Mouse (Mus musculus) neural tube, embryonic 13.5 days (tissue): ENCODE data around the gene Adcy9. TPM values are rescaled to one million over a fixed set of nuclear protein-coding genes. Genes with fewer than 3 reads are reported as not detected.
A peak's percentile ranks its signal among the peaks of the same experiment; 100 is the strongest.

Experiments
- ATAC-seq: fragments of 200-750 bp; cut with Nextera tagmentation; 2 replicates; pipeline ENCODE4 v1.8.0; 2017; ENCODE audit warnings: low read depth, mild to moderate bottlenecking, moderate TSS enrichment, moderate library complexity
- H3K27ac ChIP-seq: fragments of 300-500 bp; sonication (generic); replicated peaks from 2 replicates; pipeline ENCODE4 v1.5.1; 2015; ENCODE audit warnings: moderate library complexity, mild to moderate bottlenecking, inconsistent platforms
- H3K27me3 ChIP-seq: fragments of 300-500 bp; sonication (generic); 2 replicates; pipeline ENCODE4 v1.6.1; 2015; ENCODE audit warnings: mild to moderate bottlenecking, inconsistent platforms
- H3K36me3 ChIP-seq: fragments of 300-500 bp; sonication (generic); 2 replicates; pipeline ENCODE4 v1.6.1; 2015; ENCODE audit warnings: mild to moderate bottlenecking, inconsistent platforms
- H3K4me1 ChIP-seq: fragments of 300-500 bp; sonication (generic); replicated peaks from 2 replicates; pipeline ENCODE4 v1.6.1; 2015; ENCODE audit warnings: inconsistent platforms
- H3K4me2 ChIP-seq: fragments of 300-500 bp; sonication (generic); 2 replicates; pipeline ENCODE4 v1.6.1; 2015; ENCODE audit warnings: inconsistent platforms, mild to moderate bottlenecking, moderate library complexity
- H3K4me3 ChIP-seq: fragments of 300-500 bp; sonication (generic); 2 replicates; pipeline ENCODE4 v1.5.1; 2015; ENCODE audit warnings: mild to moderate bottlenecking, inconsistent platforms
- H3K9ac ChIP-seq: fragments of 300-500 bp; sonication (generic); 2 replicates; pipeline ENCODE4 v1.6.1; 2015; ENCODE audit warnings: moderate library complexity, mild to moderate bottlenecking, inconsistent platforms
- H3K9me3 ChIP-seq: fragments of 300-500 bp; sonication (generic); 2 replicates; pipeline ENCODE4 v1.6.1; 2016; ENCODE audit warnings: inconsistent platforms
- WGBS: fragments of 180-500 bp; shearing (Covaris S2); methylation state at CpG from one replicate; pipeline ENCODE4 v1.1.7; 2015; 5-methylcytosine and 5-hydroxymethylcytosine counted together
- polyA plus RNA-seq: library from polyadenylated mRNA; unstranded; fragments of >200 nt; fragmentation: Nextera tagmentation; extraction: Ambion mirVana; gene quantifications from 2 replicates; pipeline ENCODE4 v1.2.1, GENCODE M21; 2015

The Adcy9 gene
- 2.8 and 2.9 TPM in 2 replicates for polyA plus RNA-seq

- peaks cover 17% of the 10 kb centered on the region for H3K27me3 ChIP-seq
- peak within 1 kb of the TSS; percentile 85 for H3K4me2 ChIP-seq
- peak within 1 kb of the TSS; percentile 76 for H3K4me3 ChIP-seq
- peak within 1 kb of the TSS; percentile 88 for H3K27ac ChIP-seq
- H3K9ac ChIP-seq, result peak within 1 kb of the TSS; percentile 84
- H3K4me1 ChIP-seq, result peaks cover 46% of the 10 kb centered on the region
- no peaks in the 10 kb centered on the region for H3K36me3 ChIP-seq
- H3K9me3 ChIP-seq, result no peaks in the 10 kb centered on the region
- WGBS, result under 1% methylated on average over 41 of the region's 64 CpGs
- peak; percentile 88 for ATAC-seq
Observed at GRCm38 (mm10) chr16:4420298-4421054, at the start of gene Adcy9. TSS of gene Adcy9 (minus strand) at chr16:4420498.

GRCm38 (mm10) chr16:4469599-4470352, 49.5 kb upstream of the Adcy9 start:
- Histone ChIP-seq H3K9ac (no peak overlapping the region), H3K9me3 (no peaks in the 10 kb centered on the region), H3K4me3 (no peak overlapping the region), H3K27me3 (no peaks in the 10 kb centered on the region), H3K4me2 (no peak overlapping the region), H3K4me1 (peaks cover 6% of the 10 kb centered on the region), H3K27ac (no peak overlapping the region), H3K36me3 (no peaks in the 10 kb centered on the region)
- no peak for ATAC-seq
- WGBS, result 75% methylated on average over 10 of the region's 10 CpGs

DNA sequence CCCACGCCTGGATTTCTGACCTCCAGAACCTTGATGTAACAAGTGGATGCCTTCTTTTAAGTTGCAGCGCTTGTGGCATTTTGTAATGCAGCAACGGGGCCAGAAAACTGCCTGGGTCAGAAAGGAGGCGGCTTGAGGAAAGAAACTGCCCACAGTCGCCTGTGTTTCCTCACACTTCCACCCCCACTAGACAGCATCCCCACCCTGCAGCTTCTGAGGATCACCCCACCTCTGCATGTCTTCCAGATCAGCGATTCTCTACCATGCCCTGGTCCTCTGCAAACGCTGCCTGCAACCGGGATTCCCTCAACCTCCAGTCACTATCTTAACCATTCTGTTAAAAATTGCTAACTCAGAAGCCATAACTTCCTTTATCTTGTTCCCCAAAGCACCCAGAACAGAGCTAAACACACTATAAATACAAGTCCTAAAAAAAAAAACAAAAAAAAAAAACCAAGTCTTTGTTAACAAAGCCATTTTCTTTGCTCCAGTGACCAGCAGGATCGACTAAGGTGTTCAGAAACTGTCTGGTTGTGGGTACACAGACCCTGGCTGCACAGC, 44.3 kb upstream of the Adcy9 start:
- Histone ChIP-seq H3K27me3 (no peaks in the 10 kb centered on the region), H3K36me3 (no peaks in the 10 kb centered on the region), H3K4me3 (no peak overlapping the region), H3K27ac (no peak overlapping the region), H3K9me3 (no peaks in the 10 kb centered on the region), H3K9ac (no peak overlapping the region), H3K4me1 (no peaks in the 10 kb centered on the region), H3K4me2 (no peak overlapping the region)
- ATAC-seq, result no peak
- 81% methylated on average over 9 of the region's 9 CpGs for WGBS

DNA sequence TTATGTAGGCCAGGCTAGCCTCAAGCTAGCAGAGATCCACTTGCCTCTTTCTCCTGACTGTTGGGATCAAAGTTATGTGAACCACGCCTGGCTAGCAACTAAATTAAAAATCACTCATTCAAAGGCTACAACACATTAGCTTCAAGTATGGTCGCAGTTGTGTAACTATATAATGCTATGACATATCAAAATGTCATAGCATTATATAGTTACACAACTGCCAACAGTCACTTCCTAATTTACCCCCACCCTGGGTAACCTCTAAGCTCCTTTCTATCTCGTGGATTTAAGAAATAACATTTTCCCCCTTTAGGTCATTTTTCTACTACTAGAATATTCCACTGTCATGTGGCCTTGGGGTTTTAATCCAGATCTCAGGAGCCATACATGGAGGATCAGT, 37.6 kb upstream of the Adcy9 start:
- Histone ChIP-seq H3K9me3 (no peaks in the 10 kb centered on the region), H3K4me3 (no peak overlapping the region), H3K36me3 (no peaks in the 10 kb centered on the region), H3K4me1 (no peaks in the 10 kb centered on the region), H3K27me3 (no peaks in the 10 kb centered on the region), H3K4me2 (no peak overlapping the region), H3K27ac (no peak overlapping the region), H3K9ac (no peak overlapping the region)
- ATAC-seq, result no peak
- 87% methylated on average over 3 of the region's 3 CpGs for WGBS

GRCm38 (mm10) chr16:4456391-4456790, 36.1 kb upstream of the Adcy9 start:
- Histone ChIP-seq H3K4me2 (no peak overlapping the region), H3K9me3 (no peaks in the 10 kb centered on the region), H3K36me3 (no peaks in the 10 kb centered on the region), H3K9ac (no peak overlapping the region), H3K27ac (no peak overlapping the region), H3K4me3 (no peak overlapping the region), H3K27me3 (no peaks in the 10 kb centered on the region), H3K4me1 (no peaks in the 10 kb centered on the region)
- ATAC-seq, result no peak
- WGBS, result 84% methylated on average over 5 of the region's 5 CpGs

- Histone ChIP-seq H3K9ac (no peak overlapping the region), H3K9me3 (no peaks in the 10 kb centered on the region), H3K4me2 (no peak overlapping the region), H3K36me3 (no peaks in the 10 kb centered on the region), H3K4me3 (no peak overlapping the region), H3K27me3 (no peaks in the 10 kb centered on the region), H3K4me1 (no peaks in the 10 kb centered on the region), H3K27ac (no peak overlapping the region)
- no peak for ATAC-seq
- whole genome bisulfite sequencing, result 84% methylated on average over 4 of the region's 4 CpGs
Observed at GRCm38 (mm10) chr16:4455693-4456092, 35.4 kb upstream of the Adcy9 start.

DNA sequence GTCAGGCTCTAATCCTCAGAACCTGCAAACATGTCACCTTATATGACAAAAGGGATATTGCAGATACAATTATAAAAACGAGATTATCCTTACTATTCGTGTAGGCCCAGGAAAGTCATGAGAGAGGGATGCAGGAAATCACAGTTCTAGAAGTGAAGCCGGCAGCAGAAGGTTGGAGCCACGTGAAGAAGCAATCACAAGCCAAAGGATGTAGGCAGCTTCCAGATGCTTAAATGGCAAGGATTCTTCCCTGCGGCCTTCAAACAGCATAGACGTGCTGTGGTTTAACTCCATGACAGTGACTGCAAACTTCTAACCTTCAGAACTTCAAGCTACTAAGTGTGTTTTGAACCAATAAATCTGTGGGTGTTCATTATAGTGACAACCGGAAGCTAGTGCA, 34.3 kb upstream of the Adcy9 start:
- Histone ChIP-seq H3K9me3 (no peaks in the 10 kb centered on the region), H3K9ac (no peak overlapping the region), H3K4me2 (no peak overlapping the region), H3K4me1 (no peaks in the 10 kb centered on the region), H3K27ac (no peak overlapping the region), H3K36me3 (no peaks in the 10 kb centered on the region), H3K4me3 (no peak overlapping the region), H3K27me3 (no peaks in the 10 kb centered on the region)
- ATAC-seq, result no peak
- WGBS, result 88% methylated on average over 7 of the region's 7 CpGs

DNA sequence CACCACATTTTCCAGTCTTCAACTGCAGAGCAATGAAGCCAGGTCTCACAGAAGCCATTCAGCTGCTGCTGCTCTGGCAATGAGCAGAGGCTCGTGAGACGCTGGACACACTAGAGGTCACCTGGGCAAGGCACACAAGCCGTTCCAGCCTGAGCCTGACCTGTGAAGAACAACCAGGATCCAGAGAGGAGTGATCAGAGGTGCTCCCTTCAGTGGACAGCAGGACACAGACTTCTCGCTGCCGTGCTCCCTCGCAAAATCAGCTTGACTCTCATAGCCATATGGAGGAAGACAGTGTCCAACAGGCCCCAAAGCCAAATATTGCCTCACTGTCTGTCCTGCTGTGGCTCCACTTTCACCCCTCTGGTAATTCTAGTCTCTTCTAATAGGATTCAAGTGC, 29.1 kb upstream of the Adcy9 start:
- H3K27ac ChIP-seq, result no peak overlapping the region
- no peaks in the 10 kb centered on the region for H3K9me3 ChIP-seq
- no peak overlapping the region for H3K4me3 ChIP-seq
- 88% methylated on average over 6 of the region's 6 CpGs for WGBS
- H3K27me3 ChIP-seq, result no peaks in the 10 kb centered on the region
- H3K36me3 ChIP-seq, result no peaks in the 10 kb centered on the region
- no peak overlapping the region for H3K9ac ChIP-seq
- H3K4me2 ChIP-seq, result no peak overlapping the region
- no peak for ATAC-seq
- no peaks in the 10 kb centered on the region for H3K4me1 ChIP-seq

GRCm38 (mm10) chr16:4448235-4448634, 27.9 kb upstream of the Adcy9 start:
- no peak for ATAC-seq
- no peak overlapping the region for H3K4me2 ChIP-seq
- 61% methylated on average over 9 of the region's 9 CpGs for WGBS

GRCm38 (mm10) chr16:4446395-4446794, 26.1 kb upstream of the Adcy9 start:
- 80% methylated on average over 4 of the region's 4 CpGs for WGBS
- Histone ChIP-seq H3K27ac (no peak overlapping the region), H3K4me3 (no peak overlapping the region), H3K4me2 (no peak overlapping the region), H3K36me3 (no peaks in the 10 kb centered on the region), H3K27me3 (no peaks in the 10 kb centered on the region), H3K9me3 (no peaks in the 10 kb centered on the region), H3K4me1 (no peaks in the 10 kb centered on the region), H3K9ac (no peak overlapping the region)
- no peak for ATAC-seq

More at GRCm38 (mm10) chr16:4448235-4448634, 27.9 kb upstream of the Adcy9 start:
- Histone ChIP-seq H3K36me3 (no peaks in the 10 kb centered on the region), H3K4me1 (no peaks in the 10 kb centered on the region), H3K27me3 (no peaks in the 10 kb centered on the region), H3K4me3 (no peak overlapping the region), H3K27ac (no peak overlapping the region), H3K9me3 (no peaks in the 10 kb centered on the region), H3K9ac (no peak overlapping the region)

DNA sequence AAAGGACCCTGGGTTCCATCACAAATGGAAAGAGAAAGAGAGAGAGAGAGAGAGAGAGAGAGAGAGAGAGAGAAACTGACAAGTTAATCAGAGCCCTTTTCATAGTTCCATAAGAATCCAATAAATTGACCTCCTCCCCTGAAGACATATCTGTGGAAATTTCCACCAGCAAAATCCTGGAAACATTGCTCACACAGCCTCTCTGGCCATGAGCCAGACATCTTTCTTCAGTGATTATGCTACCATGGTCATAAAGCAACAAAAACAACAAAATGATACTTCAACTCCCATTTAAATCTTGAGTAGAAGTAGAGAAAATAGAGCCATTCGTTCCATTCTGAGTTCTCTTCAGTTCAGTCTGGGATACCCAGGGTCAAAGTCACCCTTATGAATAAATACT, 24.1 kb upstream of the Adcy9 start:
- no peak overlapping the region for H3K4me2 ChIP-seq
- no peaks in the 10 kb centered on the region for H3K4me1 ChIP-seq
- H3K9me3 ChIP-seq, result no peaks in the 10 kb centered on the region
- no peak overlapping the region for H3K4me3 ChIP-seq
- no peak overlapping the region for H3K9ac ChIP-seq
- no peak overlapping the region for H3K27ac ChIP-seq
- no peaks in the 10 kb centered on the region for H3K27me3 ChIP-seq
- WGBS, result 79% methylated on average over 1 of the region's 1 CpGs
- ATAC-seq, result no peak
- no peaks in the 10 kb centered on the region for H3K36me3 ChIP-seq

GRCm38 (mm10) chr16:4439302-4440066, 19.2 kb upstream of the Adcy9 start:
- Histone ChIP-seq H3K4me3 (no peak overlapping the region), H3K4me1 (no peaks in the 10 kb centered on the region), H3K27ac (no peak overlapping the region), H3K36me3 (no peaks in the 10 kb centered on the region), H3K27me3 (no peaks in the 10 kb centered on the region), H3K9ac (no peak overlapping the region), H3K9me3 (no peaks in the 10 kb centered on the region), H3K4me2 (no peak overlapping the region)
- no peak for ATAC-seq
- 73% methylated on average over 10 of the region's 10 CpGs for WGBS
